Mouse (Mus musculus): ENCODE results near the gene Akr1b3.

Gene Akr1b3

DNA sequence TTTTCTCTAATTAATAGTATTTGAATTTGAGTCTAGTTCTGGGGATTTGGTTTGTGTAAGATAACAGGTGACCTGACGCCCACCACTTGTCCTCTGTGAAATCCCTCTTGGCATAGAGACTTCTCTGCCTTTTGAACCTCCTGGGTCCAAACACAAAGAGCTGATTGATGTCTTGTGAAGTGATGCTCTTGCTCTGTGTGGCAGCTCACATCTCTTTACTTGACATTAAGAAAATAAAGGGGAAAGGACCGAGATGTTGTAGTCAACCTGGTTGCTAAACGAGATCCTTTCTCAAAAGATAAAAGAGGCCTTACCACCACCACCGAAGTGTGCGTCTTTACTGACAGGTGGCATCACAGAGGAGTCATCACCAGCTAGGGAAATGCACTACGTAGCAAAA lies 1.4 kb upstream of the Akr1b3 start:
- DNase-seq = no peak

GRCm38 (mm10) chr6:34318172-34318571 lies 894 bp upstream of the Akr1b3 start:
- DNase-seq = peak; percentile 43

GRCm38 (mm10) chr6:34313921-34314320 lies 3.4 kb downstream of the Akr1b3 start:
- no peak for DNase-seq

DNA sequence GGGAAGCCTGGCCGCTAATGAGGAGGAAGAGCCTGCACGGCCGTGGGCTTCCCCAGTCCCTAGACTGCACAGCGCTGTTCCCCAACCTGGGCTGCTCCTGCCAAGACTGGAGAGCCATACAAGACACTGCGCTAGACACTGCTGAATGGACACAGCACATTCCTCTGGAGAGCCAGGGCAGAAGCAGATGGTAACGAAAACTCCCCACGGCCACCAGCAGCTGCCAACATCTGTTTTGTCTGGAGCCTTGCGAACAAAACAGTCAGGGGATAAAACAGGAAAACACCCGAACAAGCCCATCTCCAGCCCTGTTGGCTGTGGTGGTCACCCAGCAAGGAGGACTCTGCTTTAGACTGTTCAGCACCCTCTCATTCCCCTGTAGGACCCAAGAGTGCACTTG lies 3.9 kb downstream of the Akr1b3 start:
- no peak for DNase-seq

DNA sequence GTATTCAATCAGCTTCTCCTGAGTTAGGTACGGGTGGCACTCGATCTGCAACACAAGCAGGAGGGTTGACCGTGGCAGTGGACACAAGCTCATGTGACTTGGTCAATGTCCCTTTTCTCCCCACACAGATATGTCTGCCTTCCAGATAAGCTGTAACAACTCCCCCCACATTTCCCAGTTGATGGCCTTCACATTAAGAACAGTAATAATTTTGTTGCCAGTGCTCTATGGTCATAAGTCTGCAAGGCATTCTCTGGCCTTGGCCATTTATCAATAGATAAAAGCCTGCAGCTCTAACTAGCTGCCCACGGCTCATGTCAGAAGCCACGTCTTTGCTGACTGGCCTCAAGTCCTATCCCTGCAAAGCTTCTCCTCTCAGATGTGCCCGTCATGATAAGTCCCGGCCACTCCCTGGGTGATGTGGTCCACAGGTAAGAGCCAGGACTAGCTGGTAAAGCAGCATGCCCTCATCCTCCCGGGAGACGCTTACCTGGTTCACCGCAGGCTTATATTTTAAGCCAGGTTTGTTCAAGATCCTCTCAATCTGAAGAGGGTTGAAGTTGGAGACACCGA lies 7.2 kb downstream of the Akr1b3 start:
- no peak for DNase-seq

DNA sequence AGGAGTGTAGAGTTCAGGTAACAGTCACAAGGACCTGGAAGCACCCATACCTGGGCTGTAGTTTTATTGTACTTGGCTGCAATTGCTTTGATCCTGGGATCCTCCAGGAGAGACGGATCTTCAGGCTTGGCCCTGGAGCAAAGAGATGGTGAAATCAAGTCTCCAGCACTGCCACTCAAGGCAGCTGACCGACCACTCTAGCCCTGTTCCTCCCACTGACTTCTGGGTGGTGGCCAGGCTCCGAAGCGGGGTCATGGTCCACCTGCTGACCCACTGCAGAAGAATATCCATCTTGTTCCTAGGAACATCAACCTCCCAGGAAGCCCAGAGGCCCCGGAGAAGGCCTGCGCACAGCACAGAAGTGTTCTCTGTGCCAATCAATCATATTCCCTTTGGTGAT lies 7.8 kb downstream of the Akr1b3 start:
- no peak for DNase-seq

- no peak for DNase-seq
Observed at GRCm38 (mm10) chr6:34306797-34307196, 10.5 kb downstream of the Akr1b3 start.

GRCm38 (mm10) chr6:34304675-34305241 lies 12.5 kb downstream of the Akr1b3 start:
- DNase-seq = peak; percentile 52

- no peak for DNase-seq
Observed at GRCm38 (mm10) chr6:34297055-34297454, 20.2 kb downstream of the Akr1b3 start.

DNA sequence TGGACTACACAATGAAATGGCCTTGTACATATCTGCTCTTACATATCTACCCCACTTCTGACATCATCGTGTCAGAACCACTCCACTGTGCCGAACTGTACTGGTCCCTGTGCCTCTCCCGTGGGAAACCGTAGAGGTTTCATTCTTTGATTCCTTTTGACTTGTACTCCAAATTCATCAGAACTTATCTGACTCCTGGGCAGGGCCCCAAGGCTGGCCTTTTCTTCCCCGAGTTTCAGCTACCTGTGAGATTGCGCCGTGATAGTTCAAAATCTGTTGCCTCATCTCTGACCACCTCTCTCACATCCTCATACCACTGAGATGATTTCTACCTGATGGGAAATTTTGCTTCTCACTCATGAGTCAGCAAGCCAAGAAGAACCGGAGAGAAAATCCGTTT lies 21.8 kb downstream of the Akr1b3 start:
- no peak for DNase-seq

DNA sequence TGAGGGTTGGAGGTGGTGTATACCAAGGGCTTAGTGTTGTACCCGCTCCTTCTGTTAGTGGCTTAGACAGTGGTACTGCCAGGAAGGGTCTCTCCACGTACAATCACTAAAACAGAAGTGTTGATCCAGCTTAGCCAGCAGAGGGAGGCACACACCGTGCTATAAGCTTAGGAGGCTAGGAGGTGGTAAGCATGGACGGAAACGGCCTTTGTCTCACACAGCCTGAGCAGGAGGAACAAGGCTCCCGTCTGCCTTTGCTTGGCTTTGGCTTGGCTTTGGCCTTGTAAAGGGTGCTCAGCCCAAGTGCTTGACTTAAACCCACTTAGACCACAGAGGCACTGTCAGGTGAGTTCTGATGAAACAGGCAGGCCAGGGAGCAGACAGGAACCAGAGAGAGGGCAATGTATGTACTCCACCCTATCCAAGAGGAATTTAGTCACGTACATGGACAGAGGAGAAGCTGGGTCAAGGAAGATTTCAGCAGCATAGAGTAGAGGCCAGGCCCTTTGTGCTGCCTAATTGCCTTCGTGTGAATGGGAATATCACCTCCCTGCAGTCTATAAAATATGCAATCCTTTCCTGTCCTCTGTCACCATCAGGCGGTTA lies 24.3 kb downstream of the Akr1b3 start:
- peak; percentile 86 for DNase-seq

- DNase-seq = no peak
Observed at GRCm38 (mm10) chr6:34292196-34292881, 24.9 kb downstream of the Akr1b3 start.

GRCm38 (mm10) chr6:34290681-34291080 lies 26.6 kb downstream of the Akr1b3 start:
- no peak for DNase-seq

- DNase-seq = no peak
Observed at GRCm38 (mm10) chr6:34290091-34290490, 27.2 kb downstream of the Akr1b3 start.

DNA sequence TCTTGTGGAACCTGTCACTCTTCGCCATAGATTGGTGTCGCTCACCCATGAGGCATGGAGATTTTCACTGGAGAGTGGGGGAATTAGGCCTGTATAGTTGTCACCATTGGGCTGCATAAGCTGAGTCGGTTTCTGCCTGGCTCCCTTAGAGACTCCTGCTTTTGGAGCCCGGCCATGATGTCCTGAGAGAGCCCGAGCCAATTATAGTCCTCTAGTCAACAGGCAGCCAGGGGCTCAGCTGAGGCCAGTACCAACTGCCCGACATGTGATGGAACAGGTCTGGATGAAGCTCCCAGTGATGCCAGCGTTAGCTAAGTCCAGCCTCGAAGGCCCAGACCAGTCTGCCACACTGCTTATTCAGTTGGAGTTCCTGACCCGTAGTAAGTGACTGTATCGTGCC lies 29.2 kb downstream of the Akr1b3 start:
- DNase-seq = no peak

DNA sequence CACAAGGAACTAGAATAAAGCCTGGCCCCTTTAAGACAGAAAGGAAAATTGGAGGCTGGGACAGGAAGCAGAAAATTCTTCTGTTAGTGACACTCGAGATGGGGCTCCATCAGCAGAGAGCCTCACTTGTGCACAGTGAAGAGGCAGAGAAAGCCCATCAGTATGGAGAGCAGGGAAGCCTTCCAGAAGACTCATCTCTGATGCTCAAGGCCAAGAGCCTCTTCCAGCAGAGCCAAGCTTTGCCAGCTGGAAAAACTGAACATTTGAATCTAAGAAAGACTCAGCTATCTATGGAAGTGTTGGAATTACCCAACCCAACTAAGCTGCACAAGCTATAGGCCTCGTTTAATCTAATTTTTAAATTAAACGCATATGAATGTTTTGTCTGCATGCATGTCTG lies 30.4 kb downstream of the Akr1b3 start:
- DNase-seq = no peak

- DNase-seq = no peak
Observed at GRCm38 (mm10) chr6:34278385-34278784, 38.9 kb downstream of the Akr1b3 start.

GRCm38 (mm10) chr6:34277665-34278064 lies 39.6 kb downstream of the Akr1b3 start:
- peak; percentile 53 for DNase-seq

GRCm38 (mm10) chr6:34274346-34274745 lies 42.9 kb downstream of the Akr1b3 start:
- no peak for DNase-seq

DNA sequence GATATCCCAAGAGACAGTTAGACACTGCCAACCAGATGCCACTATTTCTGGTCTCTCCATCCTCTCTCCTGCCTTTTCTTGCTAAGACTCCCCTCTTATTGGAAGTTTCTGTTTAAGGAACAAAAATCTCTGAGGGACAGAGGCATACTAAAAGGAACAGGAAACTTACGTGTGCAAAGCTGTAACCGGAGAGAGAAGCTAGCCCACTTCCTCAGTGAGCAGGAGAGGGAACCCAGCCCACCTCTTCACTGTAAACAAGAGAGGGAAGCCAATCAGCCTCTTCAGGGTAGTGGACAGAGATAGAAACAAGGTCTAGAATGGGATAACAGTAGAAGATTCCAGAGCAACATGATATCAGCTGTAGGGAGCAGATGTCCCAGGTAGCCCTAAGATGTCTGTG lies 44.2 kb downstream of the Akr1b3 start:
- DNase-seq = no peak

DNA sequence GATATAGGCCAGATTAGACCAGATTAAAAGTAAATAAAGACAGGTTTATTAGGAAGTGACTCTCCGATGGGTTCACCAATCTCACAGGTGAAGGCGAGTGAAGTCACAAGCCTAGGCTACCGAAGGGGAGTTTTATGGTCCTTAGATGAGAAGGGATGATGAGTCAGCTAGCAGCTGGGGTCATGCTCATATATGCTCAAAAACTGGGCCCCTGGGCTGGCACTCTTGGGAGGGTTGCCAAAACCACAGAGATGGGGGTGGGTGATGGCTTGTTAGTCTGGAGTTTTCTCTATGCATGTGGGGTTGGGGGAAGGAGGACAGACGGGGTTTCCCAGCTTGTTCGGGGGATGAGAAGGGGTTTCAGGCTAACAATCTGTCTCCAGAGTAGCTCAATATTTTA lies 44.8 kb downstream of the Akr1b3 start:
- no peak for DNase-seq

DNA sequence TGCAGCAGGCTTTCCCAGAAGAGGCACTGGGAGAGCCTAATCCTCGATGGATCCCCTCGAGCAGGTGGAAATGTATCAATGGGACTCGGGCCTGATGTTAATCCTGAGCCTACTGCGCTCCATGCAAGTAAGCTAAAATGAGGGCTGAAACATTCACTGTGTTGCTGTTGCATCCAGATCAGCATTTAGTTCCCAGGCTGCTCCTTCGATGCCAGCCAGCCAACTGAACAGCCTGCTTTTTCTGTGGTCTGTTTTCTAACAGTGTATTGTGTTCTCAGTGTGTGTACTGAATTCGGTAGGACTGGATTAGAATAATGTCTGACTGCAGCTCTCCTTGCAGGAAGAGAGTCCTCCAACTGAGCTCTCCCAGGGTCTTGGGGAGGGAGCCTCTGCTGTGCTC lies 46.6 kb downstream of the Akr1b3 start:
- no peak for DNase-seq

DNA sequence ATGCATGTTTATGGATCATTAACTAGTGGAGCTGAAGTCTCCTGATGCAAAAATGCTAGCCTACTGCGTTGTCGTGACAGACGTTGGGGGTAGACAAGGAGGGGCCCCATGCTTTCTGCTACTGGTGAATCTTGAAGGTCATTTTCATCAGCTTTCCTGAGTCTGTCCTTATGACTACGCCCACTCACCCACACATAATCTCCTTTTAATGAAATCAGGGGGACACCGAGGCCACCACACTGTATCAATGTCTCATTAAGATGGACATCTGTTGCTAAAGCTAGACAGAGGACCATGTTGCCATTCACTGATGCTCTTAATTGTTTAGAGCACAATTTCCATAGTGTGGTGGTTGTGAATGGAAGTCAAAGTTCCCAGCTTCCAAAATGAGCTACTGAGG lies 58.7 kb downstream of the Akr1b3 start:
- DNase-seq = peak; percentile 75

Measured in retina, postnatal 1 day (tissue).